Mouse (Mus musculus) spleen, adult 18-20 months (tissue): ENCODE measurements around the gene Mpped2.

Source experiments
- DNase-seq, 2 experiments: peaks; one replicate each; pipeline ENCODE4 v3.0.0; 2022; ENCODE audit warnings: mixed read lengths in 2 of 2

The Mpped2 gene

GRCm38 (mm10) chr2:106821883-106822282 is 128.8 kb downstream of the Mpped2 start:
- no peak for DNase-seq

- DNase-seq: no peak
Measured at GRCm38 (mm10) chr2:106822540-106822939, 129.5 kb downstream of the Mpped2 start.

- DNase-seq: no peak
Measured at GRCm38 (mm10) chr2:106825461-106825860, 132.4 kb downstream of the Mpped2 start.

- no peak for DNase-seq
Measured at GRCm38 (mm10) chr2:106826023-106826422, 133.0 kb downstream of the Mpped2 start.

- no peak for DNase-seq
Measured at GRCm38 (mm10) chr2:106826806-106827205, 133.7 kb downstream of the Mpped2 start.

- DNase-seq: no peak
Measured at GRCm38 (mm10) chr2:106828573-106829310, 135.7 kb downstream of the Mpped2 start.

GRCm38 (mm10) chr2:106829420-106829819 is 136.4 kb downstream of the Mpped2 start:
- no peak for DNase-seq

GRCm38 (mm10) chr2:106832577-106832976 is 139.5 kb downstream of the Mpped2 start:
- DNase-seq: no peak

GRCm38 (mm10) chr2:106833212-106833611 is 140.1 kb downstream of the Mpped2 start:
- no peak for DNase-seq

- DNase-seq: no peak
Measured at GRCm38 (mm10) chr2:106835321-106835720, 142.3 kb downstream of the Mpped2 start.

GRCm38 (mm10) chr2:106837241-106837640 is 144.2 kb downstream of the Mpped2 start:
- DNase-seq: no peak

- DNase-seq: no peak
Measured at GRCm38 (mm10) chr2:106844147-106844546, 151.1 kb downstream of the Mpped2 start.

GRCm38 (mm10) chr2:106844766-106845678 is 152.0 kb downstream of the Mpped2 start:
- no peak for DNase-seq

GRCm38 (mm10) chr2:106846511-106846910 is 153.4 kb downstream of the Mpped2 start:
- DNase-seq: no peak

GRCm38 (mm10) chr2:106849389-106849788 is 156.3 kb downstream of the Mpped2 start:
- DNase-seq: no peak

GRCm38 (mm10) chr2:106851515-106851914 is 158.4 kb downstream of the Mpped2 start:
- no peak for DNase-seq

- DNase-seq: no peak
Measured at GRCm38 (mm10) chr2:106854213-106854612, 161.1 kb downstream of the Mpped2 start.

GRCm38 (mm10) chr2:106854758-106855157 is 161.7 kb downstream of the Mpped2 start:
- DNase-seq: no peak

- no peak for DNase-seq
Measured at GRCm38 (mm10) chr2:106855184-106855583, 162.1 kb downstream of the Mpped2 start.

- DNase-seq: no peak
Measured at GRCm38 (mm10) chr2:106855623-106856350, 162.7 kb downstream of the Mpped2 start.

GRCm38 (mm10) chr2:106856361-106856961 is 163.4 kb downstream of the Mpped2 start:
- no peak for DNase-seq

GRCm38 (mm10) chr2:106857258-106857657 is 164.2 kb downstream of the Mpped2 start:
- no peak for DNase-seq

- no peak for DNase-seq
Measured at GRCm38 (mm10) chr2:106857711-106858110, 164.6 kb downstream of the Mpped2 start.
